Mouse (Mus musculus): ENCODE results near the gene Rwdd2b. TPM values are rescaled to one million over a fixed set of nuclear protein-coding genes. Genes with fewer than 3 reads are reported as not detected.

The Rwdd2b gene
- polyA plus RNA-seq (2015; fragmentation: Nextera tagmentation; extraction: Ambion mirVana), result 3.9 and 4.2 TPM in 2 replicates

DNA sequence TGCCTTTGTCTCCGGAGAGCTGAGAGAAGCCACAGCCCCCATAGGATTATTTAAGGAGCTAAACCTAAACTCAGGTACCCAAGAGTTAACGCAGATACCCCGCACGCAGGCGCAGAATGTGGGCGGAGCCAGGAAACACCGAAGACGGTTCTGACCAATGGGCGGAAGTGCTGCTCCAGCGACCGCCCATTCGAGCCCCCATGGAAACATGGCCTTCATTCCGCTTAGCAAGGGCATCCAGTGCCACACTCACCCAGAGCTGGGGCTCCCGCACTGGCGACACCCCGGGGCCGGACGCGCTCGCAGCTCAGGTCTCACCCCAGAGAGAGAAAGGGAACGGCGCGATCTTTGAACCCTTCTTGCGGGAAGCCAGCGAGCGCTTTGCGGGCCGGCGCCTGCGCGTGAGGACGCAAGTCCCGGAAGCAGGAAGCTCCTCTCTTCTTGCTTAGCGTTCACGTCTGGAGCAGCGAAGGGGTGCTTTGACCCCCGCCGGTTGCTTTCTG is at the start of gene Rwdd2b:
Gene Rwdd2b, minus strand, starts transcription at position 390 of the 503 bp plus-strand sequence.
- peak within 1 kb of the TSS; percentile 80 for H3K4me3 ChIP-seq (replicated peaks)
- no peaks in the 10 kb centered on the region for H3K36me3 ChIP-seq (replicated peaks)
- no peaks in the 10 kb centered on the region for H3K27me3 ChIP-seq
- under 1% methylated on average over 37 of the region's 38 CpGs for WGBS (ENCODE audit: insufficient replicate concordance)
- ATAC-seq (ENCODE audit: insufficient read depth), result peak; percentile 95
- H3K9me3 ChIP-seq (replicated peaks), result no peaks in the 10 kb centered on the region
- H3K27ac ChIP-seq (replicated peaks), result peak within 1 kb of the TSS; percentile 84
- H3K9ac ChIP-seq, result peak within 1 kb of the TSS; percentile 76
- peaks cover 19% of the 10 kb centered on the region for H3K4me1 ChIP-seq (replicated peaks)
- peak within 1 kb of the TSS; percentile 76 for H3K4me2 ChIP-seq

DNA sequence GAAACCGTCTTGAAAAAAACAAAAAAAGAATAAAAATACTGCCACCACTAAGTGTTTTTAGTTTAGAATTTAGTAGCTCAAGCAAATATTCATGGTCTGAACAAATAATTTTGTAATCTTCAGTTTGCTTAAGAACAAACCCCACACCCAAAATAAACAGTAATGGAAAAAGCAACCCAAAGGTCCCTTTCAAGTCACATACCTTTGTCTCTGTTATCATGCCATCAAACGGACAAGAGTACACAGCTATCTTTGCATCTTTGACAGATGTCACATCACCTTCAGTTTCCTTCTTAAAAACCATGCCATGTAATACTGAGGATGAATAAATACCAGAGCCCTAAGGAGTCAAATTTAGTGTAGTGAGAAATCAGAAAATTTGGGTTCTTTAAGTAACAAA is 48.2 kb upstream of the Rwdd2b start:
- ATAC-seq (ENCODE audit: insufficient read depth), result no peak
- H3K27ac ChIP-seq (replicated peaks), result no peak overlapping the region
- WGBS (ENCODE audit: insufficient replicate concordance), result 53% methylated on average over 2 of the region's 2 CpGs
- no peaks in the 10 kb centered on the region for H3K9me3 ChIP-seq (replicated peaks)
- peaks cover 98% of the 10 kb centered on the region for H3K36me3 ChIP-seq (replicated peaks)
- no peaks in the 10 kb centered on the region for H3K27me3 ChIP-seq
- H3K4me2 ChIP-seq, result no peak overlapping the region
- no peak overlapping the region for H3K4me3 ChIP-seq (replicated peaks)
- H3K4me1 ChIP-seq (replicated peaks), result no peaks in the 10 kb centered on the region
- H3K9ac ChIP-seq, result no peak overlapping the region

DNA sequence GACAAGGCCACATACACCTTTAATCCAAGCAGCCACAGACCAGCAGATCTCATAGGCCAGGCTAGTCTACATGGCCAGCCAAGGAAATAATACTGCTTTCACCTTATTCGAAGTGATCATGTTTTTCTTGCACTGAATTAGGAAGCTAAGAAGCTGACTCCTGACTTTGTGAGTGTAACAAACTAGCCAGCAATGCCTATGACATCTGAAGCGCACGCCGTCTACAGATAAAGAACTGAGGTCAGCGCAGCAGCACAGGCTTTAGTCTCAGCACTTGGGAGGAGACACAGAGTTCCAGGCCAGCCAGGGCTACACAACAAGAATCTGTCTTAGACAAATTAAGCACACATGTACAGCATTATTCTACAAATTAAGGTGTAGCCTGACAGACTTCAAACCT is 46.4 kb upstream of the Rwdd2b start:
- H3K9ac ChIP-seq, result no peak overlapping the region
- H3K36me3 ChIP-seq (replicated peaks), result peaks cover 96% of the 10 kb centered on the region
- no peak overlapping the region for H3K4me3 ChIP-seq (replicated peaks)
- H3K9me3 ChIP-seq (replicated peaks), result no peaks in the 10 kb centered on the region
- no peaks in the 10 kb centered on the region for H3K27me3 ChIP-seq
- no peak overlapping the region for H3K4me2 ChIP-seq
- no peak for ATAC-seq (ENCODE audit: insufficient read depth)
- H3K27ac ChIP-seq (replicated peaks), result no peak overlapping the region
- 89% methylated on average over 5 of the region's 5 CpGs for WGBS (ENCODE audit: insufficient replicate concordance)
- no peaks in the 10 kb centered on the region for H3K4me1 ChIP-seq (replicated peaks)

DNA sequence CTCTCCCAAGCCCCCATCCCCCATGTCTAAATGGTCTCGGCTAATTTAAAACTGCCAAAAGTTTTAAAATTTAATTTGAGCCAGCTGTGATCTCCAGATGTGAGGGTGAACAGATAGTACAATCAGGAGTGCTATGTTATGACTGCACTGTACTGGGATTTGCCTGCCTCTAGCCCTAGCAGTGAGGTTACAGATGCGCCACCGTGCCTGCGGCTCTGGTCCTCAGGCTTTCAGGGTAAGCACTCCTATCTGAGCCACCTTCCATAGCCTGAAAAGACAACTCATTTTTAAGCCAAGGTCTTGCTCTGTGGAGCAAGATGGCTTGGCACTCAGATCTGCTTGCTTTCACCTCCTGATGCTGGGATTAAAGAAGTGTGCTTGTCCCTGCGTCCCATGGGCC is 44.0 kb upstream of the Rwdd2b start:
- peaks cover 91% of the 10 kb centered on the region for H3K36me3 ChIP-seq (replicated peaks)
- H3K4me2 ChIP-seq, result no peak overlapping the region
- no peaks in the 10 kb centered on the region for H3K9me3 ChIP-seq (replicated peaks)
- 83% methylated on average over 5 of the region's 5 CpGs for WGBS (ENCODE audit: insufficient replicate concordance)
- H3K4me1 ChIP-seq (replicated peaks), result no peaks in the 10 kb centered on the region
- no peaks in the 10 kb centered on the region for H3K27me3 ChIP-seq
- no peak for ATAC-seq (ENCODE audit: insufficient read depth)
- H3K9ac ChIP-seq, result no peak overlapping the region
- no peak overlapping the region for H3K4me3 ChIP-seq (replicated peaks)
- H3K27ac ChIP-seq (replicated peaks), result no peak overlapping the region

DNA sequence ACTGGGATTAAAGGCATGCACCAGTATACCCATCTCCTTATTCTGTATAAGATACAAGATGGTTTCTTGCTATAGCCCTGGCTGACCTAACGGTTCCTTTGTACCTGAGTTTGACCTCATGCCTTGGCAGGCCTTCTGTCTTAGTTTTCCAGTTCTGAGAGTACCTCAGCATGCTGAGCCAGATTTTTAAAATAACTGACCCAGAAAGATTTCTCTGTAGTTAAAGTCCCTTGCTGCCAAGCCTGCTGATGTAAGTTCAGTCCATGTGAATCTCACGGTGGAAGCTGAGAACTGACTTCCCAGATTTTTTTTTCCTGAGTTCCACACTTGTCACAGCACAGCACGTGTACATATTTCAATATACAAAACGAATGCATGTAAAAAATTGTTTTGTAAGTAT is 30.2 kb upstream of the Rwdd2b start:
- Histone ChIP-seq H3K27me3 (no peaks in the 10 kb centered on the region), H3K4me2 (no peak overlapping the region), H3K9ac (no peak overlapping the region), H3K36me3 (replicated peaks) (peaks cover 80% of the 10 kb centered on the region), H3K27ac (replicated peaks) (no peak overlapping the region), H3K4me3 (replicated peaks) (no peak overlapping the region), H3K4me1 (replicated peaks) (no peaks in the 10 kb centered on the region), H3K9me3 (replicated peaks) (no peaks in the 10 kb centered on the region)
- ATAC-seq (ENCODE audit: insufficient read depth), result no peak
- 77% methylated on average over 4 of the region's 4 CpGs for WGBS (ENCODE audit: insufficient replicate concordance)

DNA sequence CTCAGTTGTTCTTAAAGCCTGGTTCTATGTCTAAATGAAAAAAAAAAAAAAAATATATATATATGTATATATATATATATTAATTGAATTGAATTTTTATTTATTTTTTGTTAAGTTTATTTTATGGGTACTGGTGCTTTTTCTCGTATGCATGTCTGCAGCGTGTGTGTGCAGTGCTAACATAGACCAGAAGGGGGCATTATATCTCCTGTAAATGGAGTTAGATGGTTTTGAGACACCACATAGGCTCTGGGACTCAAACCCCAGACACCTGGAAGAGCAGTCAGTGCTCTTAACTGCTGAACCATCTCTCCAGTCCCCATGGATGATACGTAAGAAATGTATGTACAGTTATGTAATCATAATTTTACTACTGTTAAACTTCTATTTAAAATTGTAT is 18.4 kb upstream of the Rwdd2b start:
- H3K4me2 ChIP-seq, result no peak overlapping the region
- no peak overlapping the region for H3K9ac ChIP-seq
- no peak for ATAC-seq (ENCODE audit: insufficient read depth)
- no peak overlapping the region for H3K4me3 ChIP-seq (replicated peaks)
- H3K27me3 ChIP-seq, result no peaks in the 10 kb centered on the region
- H3K27ac ChIP-seq (replicated peaks), result no peak overlapping the region
- peaks cover 43% of the 10 kb centered on the region for H3K36me3 ChIP-seq (replicated peaks)
- peaks cover 26% of the 10 kb centered on the region for H3K4me1 ChIP-seq (replicated peaks)
- 91% methylated on average over 3 of the region's 3 CpGs for WGBS (ENCODE audit: insufficient replicate concordance)
- H3K9me3 ChIP-seq (replicated peaks), result no peaks in the 10 kb centered on the region

DNA sequence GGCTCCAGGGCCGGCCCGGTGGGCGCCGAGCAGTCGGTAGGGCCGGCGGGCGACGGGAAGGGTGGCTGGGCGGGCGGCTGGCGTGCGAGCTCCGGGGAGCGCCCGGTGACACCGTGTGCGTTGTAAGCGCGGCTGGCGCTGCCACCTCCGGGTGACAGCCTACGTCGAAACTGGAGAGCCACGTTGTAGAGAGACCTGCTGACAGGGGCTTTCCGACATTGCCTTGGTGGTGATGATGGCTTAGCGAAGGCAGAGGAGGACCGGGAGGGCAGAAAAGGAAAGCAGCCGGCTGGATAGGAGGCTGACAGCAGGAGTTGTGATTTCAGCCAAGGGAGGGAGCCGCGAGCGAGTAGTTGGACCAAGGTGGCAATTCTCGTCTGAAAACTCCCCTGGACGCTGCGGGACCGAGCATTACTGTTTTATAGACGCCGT is 14.8 kb upstream of the Rwdd2b start:
- peaks cover 16% of the 10 kb centered on the region; the same call in 1 of the 2 replicates for H3K36me3 ChIP-seq (replicated peaks)
- under 1% methylated on average over 38 of the region's 38 CpGs for WGBS (ENCODE audit: insufficient replicate concordance)

DNA sequence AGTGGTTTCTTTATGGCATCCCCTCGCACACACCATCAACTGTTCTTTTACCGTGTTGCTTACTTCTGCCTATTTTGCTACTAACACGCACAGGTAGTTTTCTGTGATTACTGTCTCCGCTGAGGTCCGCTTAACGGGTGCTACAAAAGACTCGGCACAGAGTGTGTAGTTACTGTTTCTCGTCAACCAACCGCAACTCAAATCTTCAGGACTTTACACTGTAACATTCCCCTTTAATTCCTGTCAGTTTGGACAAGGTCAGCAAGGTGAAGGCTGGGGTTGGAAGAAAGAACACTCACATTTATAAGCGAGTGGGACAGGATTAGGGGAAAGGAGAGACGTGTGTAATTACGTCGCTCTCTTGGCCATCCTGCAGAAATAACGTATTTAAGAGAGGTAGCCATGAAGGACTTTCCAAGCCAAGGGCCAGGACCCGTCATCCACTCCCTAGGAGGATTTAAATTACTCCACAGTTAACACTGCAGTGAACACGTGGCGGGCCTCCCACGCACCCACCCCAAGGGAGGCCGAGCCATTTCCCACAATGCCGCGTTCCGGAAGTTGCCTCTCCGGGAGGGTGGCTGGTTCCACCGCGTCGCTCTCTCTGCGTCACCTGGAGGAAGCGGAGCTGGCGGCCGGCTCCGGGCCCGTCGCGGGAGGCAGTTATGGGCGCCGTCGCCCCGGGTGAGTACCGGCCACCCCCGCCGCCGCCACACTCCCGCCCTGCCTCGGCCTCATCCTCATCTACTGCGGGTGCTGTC is 14.2 kb upstream of the Rwdd2b start, which contains the start of gene Usp16:
Gene Usp16, plus strand, starts transcription at position 285 of the 761 bp plus-strand sequence.
- Histone ChIP-seq H3K4me3 (replicated peaks) (peak within 1 kb of the TSS; percentile 89), H3K4me2 (peak within 1 kb of the TSS; percentile 81), H3K27me3 (no peaks in the 10 kb centered on the region), H3K27ac (replicated peaks) (peak within 1 kb of the TSS; percentile 78), H3K9me3 (replicated peaks) (no peaks in the 10 kb centered on the region), H3K4me1 (replicated peaks) (peaks cover 26% of the 10 kb centered on the region), H3K36me3 (replicated peaks) (peaks cover 12% of the 10 kb centered on the region; the same call in 1 of the 2 replicates), H3K9ac (peak within 1 kb of the TSS; percentile 87)
- peak; percentile 96 for ATAC-seq (ENCODE audit: insufficient read depth)
- WGBS (ENCODE audit: insufficient replicate concordance), result 14% methylated on average over 45 of the region's 45 CpGs

More for the DNA sequence above, 14.8 kb upstream of the Rwdd2b start:
- peaks cover 26% of the 10 kb centered on the region for H3K4me1 ChIP-seq (replicated peaks)
- H3K9me3 ChIP-seq (replicated peaks), result no peaks in the 10 kb centered on the region
- H3K27ac ChIP-seq (replicated peaks), result peak overlapping the region; percentile 78
- H3K9ac ChIP-seq, result peak overlapping the region; percentile 87
- ATAC-seq (ENCODE audit: insufficient read depth), result peak; percentile 78
- peak overlapping the region; percentile 89 for H3K4me3 ChIP-seq (replicated peaks)
- H3K4me2 ChIP-seq, result peak overlapping the region; percentile 81
- no peaks in the 10 kb centered on the region for H3K27me3 ChIP-seq

DNA sequence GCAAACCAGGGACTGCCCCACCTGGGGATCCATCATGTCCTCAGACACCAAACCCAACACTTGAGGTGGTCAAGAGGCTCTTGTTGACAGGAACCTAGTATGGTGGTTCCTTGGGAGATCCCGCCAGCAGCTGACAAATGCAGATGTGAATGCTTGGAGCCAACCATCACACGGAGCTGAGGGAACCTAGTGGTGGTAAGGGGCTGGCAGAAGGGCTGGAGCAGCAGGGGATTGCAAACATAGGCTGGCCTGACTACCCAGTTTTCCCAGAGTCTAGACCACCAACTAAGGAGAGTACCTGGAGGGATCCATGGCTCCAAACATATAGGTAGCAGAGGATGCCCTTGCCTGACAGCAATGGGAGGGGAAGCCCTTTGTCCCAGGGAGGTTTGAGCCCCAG is 12.9 kb upstream of the Rwdd2b start:
- Histone ChIP-seq H3K4me1 (replicated peaks) (peaks cover 26% of the 10 kb centered on the region), H3K27ac (replicated peaks) (no peak overlapping the region), H3K4me3 (replicated peaks) (no peak overlapping the region), H3K4me2 (no peak overlapping the region), H3K27me3 (no peaks in the 10 kb centered on the region), H3K9me3 (replicated peaks) (no peaks in the 10 kb centered on the region), H3K9ac (no peak overlapping the region), H3K36me3 (replicated peaks) (no peaks in the 10 kb centered on the region)
- 82% methylated on average over 2 of the region's 2 CpGs for WGBS (ENCODE audit: insufficient replicate concordance)
- no peak for ATAC-seq (ENCODE audit: insufficient read depth)

DNA sequence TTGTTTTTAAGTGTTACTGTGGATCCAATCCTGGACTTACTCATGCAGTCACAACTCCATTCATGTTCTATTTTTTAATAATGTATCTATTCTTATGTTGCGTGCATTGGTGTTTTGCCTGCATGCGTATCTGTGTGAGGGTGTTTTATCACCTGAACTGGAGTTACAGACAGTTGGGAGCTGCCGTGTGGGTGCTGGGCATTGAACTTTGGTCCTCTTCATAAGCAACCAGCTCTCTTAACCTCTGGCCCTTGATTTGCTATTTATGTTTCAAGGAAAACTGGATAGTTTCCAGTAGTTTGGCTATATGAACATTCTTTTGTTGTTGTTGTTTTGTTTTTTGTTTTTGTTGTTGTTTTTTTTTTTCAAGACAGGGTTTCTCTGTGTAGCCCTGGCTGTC is 5.2 kb upstream of the Rwdd2b start:
- no peaks in the 10 kb centered on the region for H3K9me3 ChIP-seq (replicated peaks)
- H3K27ac ChIP-seq (replicated peaks), result no peak overlapping the region
- no peak for ATAC-seq (ENCODE audit: insufficient read depth)
- H3K9ac ChIP-seq, result no peak overlapping the region
- H3K4me3 ChIP-seq (replicated peaks), result no peak overlapping the region
- no peaks in the 10 kb centered on the region for H3K36me3 ChIP-seq (replicated peaks)
- no peaks in the 10 kb centered on the region for H3K27me3 ChIP-seq
- H3K4me2 ChIP-seq, result no peak overlapping the region
- peaks cover 12% of the 10 kb centered on the region for H3K4me1 ChIP-seq (replicated peaks)
- WGBS (ENCODE audit: insufficient replicate concordance), result 67% methylated on average over 3 of the region's 3 CpGs

DNA sequence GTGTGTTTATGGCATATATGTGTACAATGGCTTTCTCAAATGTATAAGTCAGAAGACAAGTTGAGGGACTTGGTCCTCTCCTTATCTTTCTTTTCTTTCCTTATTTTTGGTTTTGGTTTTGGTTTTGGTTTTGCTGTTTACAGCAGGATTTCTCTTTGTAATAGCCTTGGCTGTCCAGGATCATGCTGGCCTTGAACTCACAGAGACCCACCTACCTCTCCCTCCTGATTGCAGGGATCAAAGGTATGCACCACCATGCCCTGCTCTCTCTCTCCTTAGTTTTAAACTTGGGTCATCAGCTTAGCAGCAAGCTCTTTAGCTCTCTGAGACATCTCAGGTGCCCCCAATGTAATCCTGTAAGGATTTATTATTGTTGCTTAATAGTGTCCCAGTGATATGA is 4.7 kb upstream of the Rwdd2b start:
- H3K27ac ChIP-seq (replicated peaks), result no peak overlapping the region
- H3K4me2 ChIP-seq, result no peak overlapping the region
- ATAC-seq (ENCODE audit: insufficient read depth), result no peak
- no peaks in the 10 kb centered on the region for H3K27me3 ChIP-seq
- H3K4me3 ChIP-seq (replicated peaks), result no peak overlapping the region
- no peaks in the 10 kb centered on the region for H3K36me3 ChIP-seq (replicated peaks)
- no peak overlapping the region for H3K9ac ChIP-seq
- no peaks in the 10 kb centered on the region for H3K9me3 ChIP-seq (replicated peaks)
- H3K4me1 ChIP-seq (replicated peaks), result peaks cover 12% of the 10 kb centered on the region
